Mouse (Mus musculus) CH12.LX (cell line): ENCODE data around the gene Ccn1. TPM values are rescaled to one million over a fixed set of nuclear protein-coding genes. Genes with fewer than 3 reads are reported as not detected.

Experiments used
- DNase-seq: peaks from one replicate; pipeline ENCODE4 v3.0.0-alpha.2; 2013; ENCODE audit errors: extremely low read depth
- H3K27ac ChIP-seq: 2 replicates; pipeline ENCODE4 v1.5.1; 2012; ENCODE audit warnings: low read depth, mild to moderate bottlenecking, control low read depth, moderate library complexity; ENCODE audit not compliant: insufficient read depth
- H3K27me3 ChIP-seq: replicated peaks from 2 replicates; pipeline ENCODE3; 2012; ENCODE audit warnings: inconsistent platforms
- H3K36me3 ChIP-seq, 2 experiments: replicated peaks in 1 of 2; 2 replicates each; pipeline versions ENCODE3 to v1.6.1; 2012; ENCODE audit warnings: inconsistent platforms in 1 of 2, low read length in 1 of 2, mild to moderate bottlenecking in 1 of 2, mixed read lengths in 1 of 2, moderate library complexity in 1 of 2; ENCODE audit not compliant: control insufficient read depth in 1 of 2, insufficient read depth in 1 of 2
- H3K4me1 ChIP-seq, 2 experiments: 2 replicates each; pipeline ENCODE4 v1.6.1; 2012; ENCODE audit warnings: inconsistent platforms in 1 of 2, moderate library complexity in 1 of 2; ENCODE audit not compliant: insufficient read depth in 2 of 2, control insufficient read depth in 1 of 2
- H3K4me2 ChIP-seq: 2 replicates; pipeline ENCODE4 v1.6.1; 2012; ENCODE audit warnings: low read depth, mild to moderate bottlenecking, control low read depth; ENCODE audit not compliant: poor library complexity, insufficient read depth, severe bottlenecking
- H3K4me3 ChIP-seq, 3 experiments: fragments of 150-350 bp in 1 of 3; sonication (generic) in 1 of 3; replicated peaks in 1 of 3; 2 replicates each; pipeline versions ENCODE3 to v1.5.1; 2011 to 2012; ENCODE audit warnings: low read depth in 2 of 3, low read length in 2 of 3, mild to moderate bottlenecking in 2 of 3, moderate library complexity in 2 of 3, control low read depth in 1 of 3, improper control_type of control experiment in 1 of 3, inconsistent platforms in 1 of 3, mixed read lengths in 1 of 3; ENCODE audit not compliant: poor library complexity in 1 of 3
- H3K79me2 ChIP-seq: replicated peaks from 2 replicates; pipeline ENCODE4 v1.6.1; 2012; ENCODE audit warnings: mild to moderate bottlenecking, moderate library complexity; ENCODE audit not compliant: control insufficient read depth, poor library complexity, insufficient read depth, severe bottlenecking; ENCODE audit errors: extremely low read depth
- H3K9ac ChIP-seq: 2 replicates; pipeline ENCODE4 v1.6.1; 2012; ENCODE audit warnings: low read depth, mild to moderate bottlenecking, control low read depth, moderate library complexity; ENCODE audit not compliant: insufficient read depth
- H3K9me3 ChIP-seq: replicated peaks from 2 replicates; pipeline ENCODE3; 2012; ENCODE audit warnings: low read length, inconsistent platforms, mixed read lengths
- CTCF ChIP-seq, 2 experiments: IDR thresholded peaks in 1 of 2; conservative IDR thresholded peaks in 1 of 2; 2 replicates each; pipeline ENCODE4 v1.5.1; 2011 to 2012; ENCODE audit warnings: low read depth in 2 of 2, low read length in 2 of 2, improper control_type of control experiment in 1 of 2, inconsistent platforms in 1 of 2, mild to moderate bottlenecking in 1 of 2, moderate library complexity in 1 of 2
- E2F4 ChIP-seq: IDR thresholded peaks from 2 replicates; pipeline ENCODE4 v1.6.1; 2011; ENCODE audit warnings: low read depth, low read length, improper control_type of control experiment; ENCODE audit not compliant: insufficient replicate concordance
- ELF1 ChIP-seq: IDR thresholded peaks from 2 replicates; pipeline ENCODE4 v1.6.1; 2014; ENCODE audit warnings: low read depth, mild to moderate bottlenecking, inconsistent platforms, low read length, improper control_type of control experiment
- EP300 ChIP-seq: IDR thresholded peaks from 2 replicates; pipeline ENCODE4 v1.6.1; 2011; ENCODE audit warnings: low read length, improper control_type of control experiment
- GABPA ChIP-seq: IDR thresholded peaks from 2 replicates; pipeline ENCODE4 v1.6.1; 2012; ENCODE audit warnings: low read depth, low read length, improper control_type of control experiment, inconsistent platforms; ENCODE audit not compliant: insufficient replicate concordance
- HCFC1 ChIP-seq: IDR thresholded peaks from 2 replicates; pipeline ENCODE4 v1.6.1; 2012; ENCODE audit warnings: low read depth, mild to moderate bottlenecking, inconsistent platforms, low read length, improper control_type of control experiment
- IRF4 ChIP-seq: IDR thresholded peaks from 2 replicates; pipeline ENCODE4 v1.6.1; 2014; ENCODE audit warnings: low read depth, mild to moderate bottlenecking, inconsistent platforms, low read length, improper control_type of control experiment
- JUND ChIP-seq: conservative IDR thresholded peaks from 2 replicates; pipeline ENCODE4 v1.6.1; 2011; ENCODE audit warnings: low read depth, low read length, improper control_type of control experiment
- MAZ ChIP-seq: IDR thresholded peaks from 2 replicates; pipeline ENCODE4 v1.6.1; 2012; ENCODE audit warnings: low read depth, mild to moderate bottlenecking, inconsistent platforms, low read length, improper control_type of control experiment, moderate library complexity
- MEF2A ChIP-seq: IDR thresholded peaks from 2 replicates; pipeline ENCODE4 v1.6.1; 2014; ENCODE audit warnings: low read depth, mild to moderate bottlenecking, inconsistent platforms, low read length, improper control_type of control experiment, borderline replicate concordance
- MXI1 ChIP-seq: IDR thresholded peaks from 2 replicates; pipeline ENCODE4 v1.6.1; 2011; ENCODE audit warnings: mild to moderate bottlenecking, low read depth, low read length, improper control_type of control experiment
- MYC ChIP-seq: IDR thresholded peaks from 2 replicates; pipeline ENCODE4 v1.6.1; 2011; ENCODE audit warnings: low read depth, mild to moderate bottlenecking, improper control_type of control experiment, low read length
- NRF1 ChIP-seq: IDR thresholded peaks from 2 replicates; pipeline ENCODE4 v1.6.1; 2014; ENCODE audit warnings: low read depth, mild to moderate bottlenecking, inconsistent platforms, low read length, improper control_type of control experiment, moderate library complexity
- POLR2A ChIP-seq: IDR thresholded peaks from 2 replicates; pipeline ENCODE4 v1.6.1; 2011; ENCODE audit warnings: low read depth, mild to moderate bottlenecking, improper control_type of control experiment, low read length
- RAD21 ChIP-seq: IDR thresholded peaks from 2 replicates; pipeline ENCODE4 v1.6.1; 2011; ENCODE audit warnings: low read depth, mild to moderate bottlenecking, low read length, improper control_type of control experiment, moderate library complexity
- SMC3 ChIP-seq: IDR thresholded peaks from 2 replicates; pipeline ENCODE4 v1.6.1; 2011; ENCODE audit warnings: low read depth, low read length, improper control_type of control experiment
- UBTF ChIP-seq: IDR thresholded peaks from 2 replicates; pipeline ENCODE4 v1.6.1; 2012; ENCODE audit warnings: low read depth, mild to moderate bottlenecking, inconsistent platforms, low read length, improper control_type of control experiment, moderate library complexity
- dilution Hi-C: fragments of 300-500 bp; cut with MboI; formaldehyde crosslinking; loops from 2 replicates; pipeline ENCODE4 v1.14.3; 2020; ENCODE audit warnings: low sequenced_read_pairs; ENCODE audit not compliant: extremely low pct_unique_long_range_greater_than_20kb, extremely low pct_ligation_motif_present
- in situ Hi-C: fragments of 300-500 bp; cut with MboI; formaldehyde crosslinking; loops from 3 replicates; pipeline ENCODE4 v1.14.3; 2019; ENCODE audit warnings: low sequenced_read_pairs, low pct_ligation_motif_present, low pct_unique_long_range_greater_than_20kb, mixed read lengths
- polyA plus RNA-seq: library from polyadenylated mRNA; unstranded; fragments of >175 nt; gene quantifications from 2 replicates; pipeline ENCODE4 v1.2.1, GENCODE M21; 2012; ENCODE audit warnings: low read depth; ENCODE audit not compliant: insufficient read length
- total RNA-seq, 2 experiments: library from RNA; depleted of rRNA; stranded (reverse); fragments of 300-350 nt in 1 of 2; fragments of >200 nt in 1 of 2; gene quantifications; 2 replicates each; pipeline ENCODE4 v1.2.3; 2012 to 2014

Ccn1 gene
- total and polyA plus RNA-seq, 3 experiments, result not detected

- Histone ChIP-seq H3K9me3 (no peaks in the 10 kb centered on the region), H3K4me1 (peaks cover 6 to 10% of the 10 kb centered on the region in 2 experiments), H3K36me3 (peaks cover 0 to 14% of the 10 kb centered on the region in 2 experiments), H3K9ac (no peak overlapping the region), H3K27me3 (no peaks in the 10 kb centered on the region), H3K27ac (no peak overlapping the region), H3K79me2 (no peaks in the 10 kb centered on the region), H3K4me2 (no peak overlapping the region; the same call in 1 of the 2 replicates), H3K4me3 (no peak overlapping the region)
- peak; percentile 61 for DNase-seq
- dilution Hi-C loops (no loop called here), in situ Hi-C loops (no loop called here)
- TF ChIP-seq IRF4, result no peak
- 0 out of 2 replicates have a peak, but pooled peaks have one; percentile 24 for TF ChIP-seq MAZ
- peak; percentile 79 for TF ChIP-seq MYC
- TF ChIP-seq POLR2A, result no peak
- TF ChIP-seq MXI1, result no peak
- peak; percentile 33; the same call in 1 of the 2 replicates for TF ChIP-seq MEF2A
- TF ChIP-seq HCFC1, result no peak
- TF ChIP-seq UBTF, result no peak
- TF ChIP-seq ELF1, result no peak
- peak; percentile 30 for TF ChIP-seq SMC3
- no peak for TF ChIP-seq NRF1
- TF ChIP-seq RAD21, result peak; percentile 43
- TF ChIP-seq JUND, result peak; percentile 27; the same call in 1 of the 2 replicates
- TF ChIP-seq GABPA, result no peak
- TF ChIP-seq CTCF (conservative IDR thresholded peaks at IDR 0.05 in 1 of 2, IDR thresholded peaks at IDR 0.05 in 1 of 2; ENCODE audit: low read depth in 2 of 2, low read length in 2 of 2), result peak; percentile 81 to 99
Measured at GRCm38 (mm10) chr3:145612662-145613061, 37.1 kb downstream of the Ccn1 start.

GRCm38 (mm10) chr3:145608320-145608719 is 41.5 kb downstream of the Ccn1 start:
- Histone ChIP-seq H3K9ac (no peak overlapping the region), H3K4me1 (peaks cover 2 to 7% of the 10 kb centered on the region in 2 experiments; a peak in 2 of 4 replicates), H3K36me3 (peaks cover 23 to 54% of the 10 kb centered on the region in 2 experiments), H3K79me2 (no peaks in the 10 kb centered on the region), H3K9me3 (no peaks in the 10 kb centered on the region), H3K4me3 (no peak overlapping the region), H3K27me3 (no peaks in the 10 kb centered on the region), H3K27ac (no peak overlapping the region), H3K4me2 (no peak overlapping the region)
- in situ Hi-C loops, result no loop called here
- dilution Hi-C loops, result no loop called here
- TF ChIP-seq EP300 (no peak), E2F4 (no peak)
- no peak for DNase-seq
